ENCODE assay signal across 17 mouse cellular contexts in the genomic region with DNA sequence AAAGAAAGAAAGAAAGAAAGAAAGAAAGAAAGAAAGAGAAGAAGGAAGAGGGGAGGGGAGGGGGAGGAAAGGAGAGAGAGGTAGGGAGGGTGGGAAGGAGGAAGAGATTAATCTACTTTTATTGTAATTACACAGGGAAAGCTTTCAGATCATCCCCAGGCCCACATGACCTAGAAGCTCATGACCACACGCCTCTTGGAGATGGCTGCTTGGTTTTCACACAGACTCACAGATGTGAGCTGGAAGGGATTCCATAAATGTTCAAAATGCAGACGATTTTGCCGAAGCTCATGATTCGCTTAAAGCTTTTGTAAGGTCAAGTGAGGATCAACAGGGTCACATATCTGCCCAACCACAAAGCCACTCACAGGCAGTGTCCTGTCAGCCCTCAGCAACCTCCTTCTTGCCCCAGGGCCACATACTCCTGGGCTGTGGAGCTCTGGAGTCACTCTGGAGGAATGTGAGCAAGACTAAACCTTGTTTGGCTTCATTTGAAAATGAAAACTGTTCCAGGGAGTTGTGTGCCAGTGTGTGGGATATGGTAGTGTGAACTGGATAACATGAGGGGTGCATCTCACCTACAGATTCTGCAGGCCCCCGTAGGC. TPM values are rescaled to one million over a fixed set of nuclear protein-coding genes. Genes with fewer than 3 reads are reported as not detected.
"Had no signal": no experiment of that assay in that cellular context is flagged by ENCODE, and none has a peak within 500 bp of the region (broad histone marks: within the 10 kb centered on the region; RNA-seq: fewer than 3 reads in every experiment).

No protein-coding gene starts in this region.

RNA-seq across cellular contexts. Expression of gene Tcp10c, which starts 49.3 kb away (rescaled TPM):
- polyA plus RNA-seq: embryonic facial prominence, embryonic 10.5 days; embryonic facial prominence, embryonic 11.5 days; embryonic facial prominence, embryonic 12.5 days; embryonic facial prominence, embryonic 13.5 days; embryonic facial prominence, embryonic 14.5 days; embryonic facial prominence, embryonic 15.5 days; erythroblast, embryonic 14.5 days; forebrain, embryonic 10.5 days; forebrain, embryonic 11.5 days; forebrain, embryonic 12.5 days; forebrain, embryonic 14.5 days; forebrain, embryonic 15.5 days; forebrain, embryonic 16.5 days; forebrain, postnatal 0 days; frontal cortex, adult 2 months; heart, embryonic 10.5 days; heart, embryonic 11.5 days had no signal
